Mouse (Mus musculus) liver, embryonic 16.5 days (tissue): ENCODE measurements at regions not wholly inside any gene's neighbourhood (a gene's known extent, or its start where the extent isn't known, plus 50 kb on each side); places are given as distances from the start of the nearest gene placed in this dataset.

Experiments
- ATAC-seq: fragments of 200-750 bp; cut with Nextera tagmentation; 2 replicates; pipeline ENCODE4 v1.8.0; 2017; ENCODE audit warnings: low read depth, mild to moderate bottlenecking, moderate number of reproducible peaks, moderate library complexity
- H3K27ac ChIP-seq: fragments of 300-500 bp; sonication (generic); 2 replicates; pipeline ENCODE4 v1.5.1; 2014; ENCODE audit warnings: mild to moderate bottlenecking, low read length
- H3K27me3 ChIP-seq: fragments of 300-500 bp; sonication (generic); 2 replicates; pipeline ENCODE4 v1.6.1; 2014; ENCODE audit warnings: low read depth, low read length, mixed read lengths; ENCODE audit not compliant: control insufficient read depth, insufficient read depth
- H3K36me3 ChIP-seq: fragments of 300-500 bp; sonication (generic); 2 replicates; pipeline ENCODE4 v1.6.1; 2014; ENCODE audit warnings: mild to moderate bottlenecking; ENCODE audit not compliant: control insufficient read depth, insufficient read depth
- H3K4me1 ChIP-seq: fragments of 300-500 bp; sonication (generic); 2 replicates; pipeline ENCODE4 v1.6.1; 2014; ENCODE audit warnings: low read depth, low read length, mixed read lengths; ENCODE audit not compliant: control insufficient read depth
- H3K4me2 ChIP-seq: fragments of 300-500 bp; sonication (generic); 2 replicates; pipeline ENCODE4 v1.6.1; 2014; ENCODE audit warnings: low read depth, low read length, mixed read lengths
- H3K4me3 ChIP-seq: fragments of 300-500 bp; sonication (generic); 2 replicates; pipeline ENCODE4 v1.5.1; 2014; ENCODE audit warnings: low read depth, mild to moderate bottlenecking, low read length
- H3K9ac ChIP-seq: fragments of 300-500 bp; sonication (generic); 2 replicates; pipeline ENCODE4 v1.6.1; 2014; ENCODE audit warnings: low read depth, low read length
- H3K9me3 ChIP-seq: fragments of 300-500 bp; sonication (generic); replicated peaks from 2 replicates; pipeline ENCODE4 v1.6.1; 2016; ENCODE audit warnings: low read length; ENCODE audit not compliant: control insufficient read depth
- WGBS: fragments of 180-500 bp; shearing (Covaris S2); extraction: QIAGEN DNeasy Blood & Tissue Kit; methylation state at CpG from one replicate; pipeline ENCODE4 v1.1.7; 2014; ENCODE audit not compliant: insufficient replicate concordance; 5-methylcytosine and 5-hydroxymethylcytosine counted together

DNA sequence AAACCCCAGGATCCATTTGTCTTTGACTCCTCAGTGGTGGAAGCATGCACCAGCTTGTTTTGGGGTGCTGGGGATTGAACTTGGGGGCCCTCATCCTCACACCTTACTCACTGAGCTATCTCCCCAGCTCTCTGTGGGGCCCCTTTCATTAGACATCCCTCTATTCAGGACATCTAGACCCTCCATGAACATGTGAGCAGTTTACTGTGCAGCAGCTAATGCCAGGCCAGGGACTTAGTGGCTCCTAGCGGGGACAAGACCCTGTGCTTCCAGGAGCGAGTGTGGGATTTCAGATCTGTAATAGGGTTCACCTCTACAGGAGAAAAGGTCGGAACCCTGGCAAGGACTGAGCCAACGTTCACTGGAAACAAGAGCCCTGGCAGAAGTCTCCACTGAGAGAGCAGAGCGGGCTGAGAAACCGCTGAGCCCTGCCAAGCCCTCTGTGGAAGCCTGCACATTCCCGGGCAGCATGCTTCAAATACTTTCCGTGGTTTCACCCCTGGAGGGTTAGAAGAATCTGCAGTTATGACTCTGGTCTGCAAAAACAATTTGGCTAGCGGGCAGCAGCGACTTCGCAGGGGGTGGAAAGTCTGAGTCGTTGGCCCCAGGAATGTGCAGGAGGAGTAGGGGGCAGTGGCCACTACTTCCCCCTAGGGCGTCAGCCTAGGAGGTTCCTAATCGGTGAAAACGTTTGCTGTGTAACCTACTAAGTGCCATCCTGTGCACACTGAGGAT, 125.6 kb downstream of the Smad6 start:
- Histone ChIP-seq H3K4me2 (no peak overlapping the region), H3K9ac (no peak overlapping the region), H3K4me3 (no peak overlapping the region), H3K36me3 (no peaks in the 10 kb centered on the region), H3K4me1 (no peaks in the 10 kb centered on the region), H3K27me3 (no peaks in the 10 kb centered on the region), H3K9me3 (no peaks in the 10 kb centered on the region), H3K27ac (no peak overlapping the region)
- 43% methylated on average over 15 of the region's 15 CpGs for WGBS
- ATAC-seq: no peak

DNA sequence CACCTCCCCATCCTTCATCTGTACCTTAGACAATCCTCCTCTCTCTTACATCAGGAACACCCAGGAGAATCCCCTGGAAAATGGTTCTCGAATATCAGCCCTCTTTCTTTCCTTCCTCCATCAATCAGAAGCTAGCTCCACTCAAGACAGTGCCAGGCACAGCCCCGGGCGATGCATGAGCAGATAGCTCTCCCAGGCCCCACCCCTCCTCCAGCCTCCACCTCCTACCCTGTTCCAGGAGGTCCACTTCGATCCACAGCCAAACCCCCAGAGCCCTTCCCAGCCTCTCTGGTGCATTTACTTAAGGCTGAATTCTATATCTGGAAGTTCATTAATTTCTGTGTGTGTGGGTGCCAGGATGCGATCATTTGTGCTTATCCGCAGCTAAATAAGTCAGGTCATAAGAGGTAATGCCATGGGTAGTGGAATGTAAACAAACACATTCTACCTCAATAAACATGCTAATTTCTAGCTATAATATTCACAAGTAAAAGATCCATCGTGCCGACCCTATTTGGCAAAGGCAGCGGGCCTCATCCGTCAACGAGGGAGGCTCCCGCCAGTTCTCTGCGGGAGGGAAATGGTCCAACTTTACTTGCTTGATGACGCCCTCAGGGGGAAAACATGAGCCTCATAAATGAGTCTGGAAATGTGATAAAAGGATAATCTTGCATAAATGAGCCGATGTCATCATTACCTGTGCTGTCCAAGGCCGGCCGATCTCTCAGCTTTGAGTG, 129.5 kb downstream of the Smad6 start:
- no peak overlapping the region for H3K4me3 ChIP-seq
- no peaks in the 10 kb centered on the region for H3K36me3 ChIP-seq
- no peaks in the 10 kb centered on the region for H3K27me3 ChIP-seq
- no peak overlapping the region for H3K27ac ChIP-seq
- H3K4me1 ChIP-seq: no peaks in the 10 kb centered on the region
- no peaks in the 10 kb centered on the region for H3K9me3 ChIP-seq
- no peak overlapping the region for H3K9ac ChIP-seq
- H3K4me2 ChIP-seq: no peak overlapping the region
- WGBS: 71% methylated on average over 17 of the region's 17 CpGs
- ATAC-seq: no peak

DNA sequence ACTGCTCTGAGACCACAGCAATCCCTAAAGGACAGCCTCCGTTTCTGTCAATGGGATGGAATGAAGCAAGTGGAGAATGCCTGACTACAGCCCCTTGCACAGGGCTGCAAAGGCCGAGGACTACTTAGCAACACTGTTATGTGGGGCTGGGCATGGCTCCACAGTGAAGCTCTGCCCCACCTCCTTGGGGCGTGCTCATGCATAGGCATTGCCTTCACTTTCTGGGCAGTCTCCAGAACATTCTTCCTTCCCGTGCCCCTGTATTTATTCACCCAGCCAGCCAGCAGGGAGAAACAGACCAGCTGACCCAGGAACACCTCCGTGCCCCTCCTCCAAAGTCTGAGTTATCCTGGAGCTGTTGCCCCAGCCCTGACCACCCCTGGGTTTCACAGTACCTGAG, 131.1 kb downstream of the Smad6 start:
- Histone ChIP-seq H3K27ac (no peak overlapping the region), H3K9ac (no peak overlapping the region), H3K9me3 (no peaks in the 10 kb centered on the region), H3K27me3 (no peaks in the 10 kb centered on the region), H3K36me3 (no peaks in the 10 kb centered on the region), H3K4me1 (no peaks in the 10 kb centered on the region), H3K4me3 (no peak overlapping the region), H3K4me2 (no peak overlapping the region)
- WGBS: 42% methylated on average over 5 of the region's 5 CpGs
- ATAC-seq: no peak

DNA sequence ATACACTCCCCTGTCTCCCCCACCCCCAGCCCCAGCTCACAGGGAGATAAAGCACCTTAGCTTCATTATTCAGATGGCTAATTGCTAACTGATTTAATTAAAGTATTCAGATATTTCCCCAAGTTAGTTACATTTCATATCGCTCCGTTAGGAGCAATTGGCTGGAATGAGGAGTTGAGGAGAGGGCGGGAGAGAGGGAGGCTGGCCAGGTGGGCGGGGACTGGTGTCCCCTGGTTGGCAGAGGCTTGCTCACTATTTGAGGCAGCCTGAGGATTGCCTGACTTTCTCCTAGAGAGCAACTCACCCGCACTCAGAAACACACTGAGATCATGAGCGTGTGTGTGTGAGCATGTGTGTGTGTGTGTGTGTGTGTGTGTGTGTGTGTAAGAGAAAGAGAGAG, 131.8 kb upstream of the Smad3 start:
- 63% methylated on average over 6 of the region's 6 CpGs for WGBS
- no peak for ATAC-seq

DNA sequence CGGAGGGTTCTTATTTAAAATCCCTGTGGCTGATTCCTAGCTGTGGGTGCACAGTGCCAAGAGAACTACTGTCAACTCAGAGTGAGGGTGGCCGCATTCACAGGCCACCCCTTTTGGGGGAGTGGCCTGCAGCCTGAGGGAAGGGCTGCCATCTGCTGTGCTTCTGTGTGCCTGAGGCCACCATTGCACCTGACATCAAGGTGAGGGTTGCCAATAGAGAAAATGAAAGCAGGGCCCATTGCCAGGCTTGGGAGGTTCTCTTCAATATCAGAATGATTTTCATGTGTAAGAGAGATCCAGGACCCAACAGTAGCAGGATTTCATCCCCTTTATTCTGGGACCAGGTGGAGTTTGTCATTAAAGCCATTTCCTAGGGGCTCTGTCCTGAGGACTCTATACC, 127.2 kb upstream of the Smad3 start:
- WGBS: 52% methylated on average over 2 of the region's 2 CpGs

More for the DNA sequence above, 131.8 kb upstream of the Smad3 start:
- Histone ChIP-seq H3K4me3 (no peak overlapping the region), H3K36me3 (no peaks in the 10 kb centered on the region), H3K4me1 (no peaks in the 10 kb centered on the region), H3K27ac (no peak overlapping the region), H3K4me2 (no peak overlapping the region), H3K9ac (no peak overlapping the region), H3K9me3 (no peaks in the 10 kb centered on the region), H3K27me3 (no peaks in the 10 kb centered on the region)

DNA sequence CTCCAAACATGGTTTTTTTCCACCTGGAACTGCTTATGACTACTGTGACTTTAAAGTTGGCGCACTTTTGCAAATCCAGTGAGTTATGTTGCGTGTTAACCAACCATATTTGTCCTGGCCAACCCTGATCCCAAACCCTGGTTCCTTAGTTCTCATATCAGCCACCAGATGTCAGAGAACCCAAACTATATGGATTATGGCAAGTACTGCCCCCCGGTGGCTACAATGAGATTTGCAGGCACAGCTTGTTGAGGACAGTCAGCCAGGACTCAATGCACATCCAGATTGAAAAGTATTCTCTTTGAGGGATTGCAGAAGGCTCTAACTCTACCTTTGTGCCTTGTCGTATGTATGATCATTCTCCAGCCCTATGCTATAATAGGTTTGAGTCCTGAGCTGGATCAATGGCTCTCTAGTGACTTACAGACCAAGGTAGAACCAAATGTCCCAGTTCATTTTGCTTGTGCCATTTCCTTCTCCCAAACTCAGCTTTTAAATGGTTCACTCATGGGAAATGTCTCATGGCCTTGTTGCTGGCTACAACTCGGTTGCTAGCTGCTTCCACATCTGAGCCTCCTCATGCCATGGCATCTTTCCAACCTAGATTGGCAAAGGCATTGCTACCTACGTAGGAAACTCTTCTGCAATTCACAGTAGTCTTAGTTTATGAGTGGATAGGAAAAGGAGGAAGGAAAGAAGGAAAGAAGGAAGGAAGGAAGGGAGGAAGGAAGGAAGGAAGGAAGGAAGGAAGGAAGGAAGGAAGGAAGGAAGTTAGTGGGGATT, 126.1 kb upstream of the Smad3 start:
- no peak for ATAC-seq
- Histone ChIP-seq H3K4me2 (no peak overlapping the region), H3K4me3 (no peak overlapping the region), H3K27ac (no peak overlapping the region), H3K4me1 (no peaks in the 10 kb centered on the region; the same call in 1 of the 2 replicates), H3K36me3 (no peaks in the 10 kb centered on the region), H3K9me3 (no peaks in the 10 kb centered on the region), H3K9ac (no peak overlapping the region), H3K27me3 (no peaks in the 10 kb centered on the region; the same call in 1 of the 2 replicates)
- WGBS: 58% methylated on average over 6 of the region's 6 CpGs

More for the DNA sequence above, 127.2 kb upstream of the Smad3 start:
- no peak for ATAC-seq
- no peaks in the 10 kb centered on the region; the same call in 1 of the 2 replicates for H3K4me1 ChIP-seq
- no peak overlapping the region for H3K4me3 ChIP-seq
- H3K9me3 ChIP-seq: no peaks in the 10 kb centered on the region
- no peak overlapping the region for H3K9ac ChIP-seq
- H3K4me2 ChIP-seq: no peak overlapping the region
- no peaks in the 10 kb centered on the region; the same call in 1 of the 2 replicates for H3K27me3 ChIP-seq
- H3K27ac ChIP-seq: no peak overlapping the region
- H3K36me3 ChIP-seq: no peaks in the 10 kb centered on the region

DNA sequence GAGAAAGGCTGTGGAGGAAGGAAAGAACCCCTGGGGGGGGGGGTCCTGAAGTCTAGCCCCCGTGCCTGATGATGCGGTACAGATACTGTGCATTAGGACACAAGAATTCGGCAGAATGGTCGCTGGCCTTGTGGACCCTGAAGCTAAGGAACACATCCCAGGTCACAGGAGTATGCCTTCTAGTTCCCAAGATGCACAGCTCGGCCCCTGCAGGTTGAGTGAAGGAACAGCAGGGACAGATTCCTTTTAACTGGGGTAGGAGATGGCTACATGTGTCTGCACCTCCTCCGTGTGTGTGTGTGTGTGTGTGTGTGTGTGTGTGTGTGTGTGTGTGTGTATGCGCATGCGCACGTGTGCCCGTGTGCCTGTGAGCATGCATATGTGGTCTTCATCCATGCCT, 123.9 kb upstream of the Smad3 start:
- Histone ChIP-seq H3K27ac (no peak overlapping the region), H3K9ac (no peak overlapping the region), H3K9me3 (no peaks in the 10 kb centered on the region), H3K36me3 (no peaks in the 10 kb centered on the region), H3K27me3 (no peaks in the 10 kb centered on the region; the same call in 1 of the 2 replicates), H3K4me1 (no peaks in the 10 kb centered on the region; the same call in 1 of the 2 replicates), H3K4me3 (no peak overlapping the region), H3K4me2 (no peak overlapping the region)
- ATAC-seq: no peak
- WGBS: 50% methylated on average over 10 of the region's 10 CpGs

DNA sequence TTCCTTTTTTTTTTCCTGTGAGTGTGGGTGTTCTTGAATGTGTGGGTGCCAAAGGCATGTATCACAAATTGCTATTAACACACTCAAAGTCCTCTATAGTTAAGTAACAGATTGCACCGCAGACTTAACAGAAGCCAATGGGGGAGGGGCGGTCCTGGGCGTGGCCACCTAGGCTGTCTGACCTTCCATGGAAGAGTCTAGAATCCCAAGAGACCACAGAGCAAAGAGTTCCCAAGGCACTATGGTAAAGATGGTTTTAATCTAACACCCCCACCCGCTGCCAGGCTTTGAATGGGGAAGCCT, 123.4 kb upstream of the Smad3 start:
- Histone ChIP-seq H3K4me3 (no peak overlapping the region), H3K27ac (no peak overlapping the region), H3K9ac (no peak overlapping the region), H3K4me1 (no peaks in the 10 kb centered on the region; the same call in 1 of the 2 replicates), H3K4me2 (0 out of 2 replicates have a peak overlapping the region, but pooled peaks have one; percentile 48), H3K9me3 (no peaks in the 10 kb centered on the region), H3K36me3 (no peaks in the 10 kb centered on the region), H3K27me3 (no peaks in the 10 kb centered on the region; the same call in 1 of the 2 replicates)
- 49% methylated on average over 4 of the region's 4 CpGs for WGBS
- no peak for ATAC-seq
